ENCODE assay signal across 9 mouse cellular contexts in the genomic region with DNA sequence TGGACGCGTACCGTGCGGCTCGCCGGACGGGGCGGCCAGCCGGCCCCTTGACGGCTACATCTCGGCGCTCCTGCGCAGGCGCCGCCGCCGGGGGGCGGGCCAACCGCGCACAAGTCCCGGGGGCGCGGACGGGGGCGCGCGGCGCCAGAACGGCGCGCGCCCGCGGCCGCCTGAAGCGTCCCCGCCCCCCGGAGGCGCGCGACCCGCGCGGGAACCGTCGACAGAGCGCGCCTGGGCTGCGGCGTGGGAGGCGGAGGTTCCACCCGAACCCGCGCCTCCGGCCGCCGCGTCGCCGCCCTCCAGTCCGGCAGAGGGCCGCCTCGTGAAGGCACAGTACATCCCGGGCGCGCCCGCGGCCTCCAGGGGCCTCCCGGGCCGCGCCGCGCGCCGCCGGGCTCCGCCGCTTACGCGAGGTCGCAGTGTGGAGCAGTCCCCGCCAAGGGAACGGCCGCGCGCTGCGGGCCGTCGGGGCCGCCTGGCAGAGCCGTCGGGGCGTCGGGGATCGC. TPM values are rescaled to one million over a fixed set of nuclear protein-coding genes. Genes with fewer than 3 reads are reported as not detected.
DNase-seq lines count a peak whose midpoint lies in the region; ATAC-seq and TF ChIP-seq lines count a peak whose summit lies in the region.
"Had no signal": no experiment of that assay in that cellular context is flagged by ENCODE, and none has a peak within 500 bp of the region (broad histone marks: within the 10 kb centered on the region; RNA-seq: fewer than 3 reads in every experiment).

No protein-coding gene starts in this region.

- H3K27ac ChIP-seq in heart, embryonic 11.5 days (ENCODE audit: low read depth, low read length), result no peak overlapping the region
- H3K27ac ChIP-seq in heart, postnatal 0 days (ENCODE audit: low read depth), result no peak overlapping the region
- no peak overlapping the region for H3K27ac ChIP-seq in liver, postnatal 0 days (ENCODE audit: low read depth)

- H3K4me3 ChIP-seq in heart, embryonic 11.5 days (ENCODE audit: low read depth, low read length), result peak overlapping the region; percentile 27
- peak overlapping the region; percentile 20 for H3K4me3 ChIP-seq in heart, postnatal 0 days (ENCODE audit: low read depth, low read length)
- H3K4me3 ChIP-seq in liver, postnatal 0 days (ENCODE audit: low read depth, low read length), result peak overlapping the region; percentile 29

- H3K4me1 ChIP-seq in heart, embryonic 11.5 days (ENCODE audit: control insufficient read depth, insufficient read depth, low read length), result peaks cover 21% of the 10 kb centered on the region
- H3K4me1 ChIP-seq in heart, postnatal 0 days (ENCODE audit: control insufficient read depth, insufficient read depth), result peaks cover 12% of the 10 kb centered on the region
- no peaks in the 10 kb centered on the region for H3K4me1 ChIP-seq in liver, postnatal 0 days (ENCODE audit: insufficient read depth)

- H3K36me3 ChIP-seq in heart, embryonic 11.5 days (ENCODE audit: control insufficient read depth, insufficient read depth, low read length), result peaks cover 56% of the 10 kb centered on the region
- peaks cover 26% of the 10 kb centered on the region for H3K36me3 ChIP-seq in heart, postnatal 0 days (replicated peaks; ENCODE audit: control insufficient read depth, insufficient read depth, low read length)
- no peaks in the 10 kb centered on the region for H3K36me3 ChIP-seq in liver, postnatal 0 days (replicated peaks; ENCODE audit: insufficient read depth, low read length)

- no peak for TF ChIP-seq EP300 in heart, postnatal 0 days (IDR thresholded peaks at IDR 0.05; ENCODE audit: low read depth)
- TF ChIP-seq EP300 in liver, postnatal 0 days (IDR thresholded peaks at IDR 0.05; ENCODE audit: low read depth), result no peak

- peaks cover 21% of the 10 kb centered on the region for H3K27me3 ChIP-seq in heart, embryonic 11.5 days (ENCODE audit: control insufficient read depth, insufficient read depth, low read length)
- H3K27me3 ChIP-seq in heart, postnatal 0 days (ENCODE audit: control insufficient read depth, insufficient read depth, low read length), result 0 out of 2 replicates have a peak, but pooled peaks cover 7% of the 10 kb centered on the region
- peaks cover 37% of the 10 kb centered on the region for H3K27me3 ChIP-seq in liver, postnatal 0 days (ENCODE audit: insufficient read depth, low read length)

- WGBS in heart, embryonic 11.5 days (ENCODE audit: insufficient replicate concordance), result 18% methylated on average over 74 of the region's 95 CpGs
- 27% methylated on average over 62 of the region's 95 CpGs for WGBS in heart, postnatal 0 days
- 14% methylated on average over 54 of the region's 95 CpGs for WGBS in liver, postnatal 0 days (ENCODE audit: insufficient replicate concordance)

- intact Hi-C loops in heart, postnatal 14 days (cut with DNase I), result no loop called here
- intact Hi-C loops in gastrocnemius, postnatal 14 days (cut with DNase I; ENCODE audit: low total_unique reads), result no loop called here

- TF ChIP-seq CTCF in heart, postnatal 0 days (IDR thresholded peaks at IDR 0.05; ENCODE audit: low read depth), result no peak
- TF ChIP-seq CTCF in liver, postnatal 0 days (IDR thresholded peaks at IDR 0.05; ENCODE audit: low read depth), result no peak

- H3K9ac ChIP-seq in heart, embryonic 11.5 days (ENCODE audit: low read depth, low read length), result no peak overlapping the region
- H3K9ac ChIP-seq in heart, postnatal 0 days (replicated peaks; ENCODE audit: low read depth, low read length), result no peak overlapping the region
- H3K9ac ChIP-seq in liver, postnatal 0 days (replicated peaks), result no peak overlapping the region

- peaks cover 14% of the 10 kb centered on the region for H3K9me3 ChIP-seq in heart, embryonic 11.5 days (replicated peaks; ENCODE audit: control insufficient read depth, low read length)
- peaks cover 8% of the 10 kb centered on the region for H3K9me3 ChIP-seq in heart, postnatal 0 days (replicated peaks; ENCODE audit: control insufficient read depth, low read length)
- peaks cover 11% of the 10 kb centered on the region for H3K9me3 ChIP-seq in liver, postnatal 0 days (ENCODE audit: low read length)

- peak overlapping the region; percentile 52 for H3K4me2 ChIP-seq in heart, embryonic 11.5 days
- peak overlapping the region; percentile 27 for H3K4me2 ChIP-seq in heart, postnatal 0 days (ENCODE audit: low read depth, low read length)
- H3K4me2 ChIP-seq in liver, postnatal 0 days (ENCODE audit: low read depth, low read length), result peak overlapping the region; percentile 49

- DNase-seq in heart, postnatal 14 days, result no peak
- peak; percentile 43 for DNase-seq in ES-CJ7 (ENCODE audit: low read depth, low spot score)
- DNase-seq in heart, postnatal 0 days (ENCODE audit: low spot score), result no peak
- no peak for DNase-seq in liver, postnatal 0 days
- no peak for DNase-seq in Muller cell, postnatal 12 days (ENCODE audit: inconsistent ontology term)
- no peak for DNase-seq in gastrocnemius, postnatal 14 days
- no peak for DNase-seq in frontal cortex, postnatal 14 days (ENCODE audit: low spot score in 2 of 2)
- DNase-seq: cerebellum, adult 8-10 months had no signal

- ATAC-seq in heart, embryonic 11.5 days (replicated peaks; ENCODE audit: insufficient number of reproducible peaks, low FRiP score, low TSS enrichment), result peak; percentile 21; the same call in 1 of the 2 replicates
- peak; percentile 17; the same call in 1 of the 2 replicates for ATAC-seq in heart, postnatal 0 days (ENCODE audit: insufficient read depth, low read depth)
- ATAC-seq in liver, postnatal 0 days, result peak; percentile 29

RNA-seq across cellular contexts. Expression of a gene that starts 6.3 kb away (rescaled TPM):
- polyA plus RNA-seq in heart, embryonic 11.5 days (2014; fragmentation: Nextera tagmentation; extraction: Ambion mirVana), result 3.5 and 4.2 TPM in 2 replicates
- total RNA-seq in heart, postnatal 14 days (2021), result under 1 TPM; 0.81 to 0.98 TPM
- total RNA-seq in heart, postnatal 0 days (2014; rRNA removed; ENCODE audit: low replicate concordance), result 0.27 and 4.0 TPM in 2 replicates
- 1.7 and 2.5 TPM in 2 replicates for polyA plus RNA-seq in heart, postnatal 0 days (2015; fragmentation: Nextera tagmentation; extraction: Ambion mirVana)
- polyA plus RNA-seq in liver, postnatal 0 days (2015; fragmentation: Nextera tagmentation; extraction: Ambion mirVana), result 0.15 and 0.20 TPM in 2 replicates
- total RNA-seq in gastrocnemius, postnatal 14 days (2021), result under 1 TPM; 0.47 to 0.66 TPM

RNA-seq across cellular contexts. Expression of a gene that starts 10.2 kb away (rescaled TPM):
- 9.5 and 10.6 TPM in 2 replicates for polyA plus RNA-seq in heart, embryonic 11.5 days (2014; fragmentation: Nextera tagmentation; extraction: Ambion mirVana)
- total RNA-seq in heart, postnatal 14 days (2021), result 10 to 100 TPM; 18.6 to 19.0 TPM
- 63.9 and 69.6 TPM in 2 replicates for total RNA-seq in heart, postnatal 0 days (2014; rRNA removed; ENCODE audit: low replicate concordance)
- 3.8 TPM in 2 replicates for polyA plus RNA-seq in heart, postnatal 0 days (2015; fragmentation: Nextera tagmentation; extraction: Ambion mirVana)
- 0.09 TPM in 2 replicates for polyA plus RNA-seq in liver, postnatal 0 days (2015; fragmentation: Nextera tagmentation; extraction: Ambion mirVana)
- total RNA-seq in gastrocnemius, postnatal 14 days (2021), result 1 to 10 TPM; 3.9 to 7.1 TPM

RNA-seq across cellular contexts. Expression of a gene that starts 21.0 kb away (rescaled TPM):
- 0.19 and 0.34 TPM in 2 replicates for polyA plus RNA-seq in heart, embryonic 11.5 days (2014; fragmentation: Nextera tagmentation; extraction: Ambion mirVana)
- 1 to 10 TPM; 1.4 to 1.6 TPM for total RNA-seq in heart, postnatal 14 days (2021)
- total RNA-seq in heart, postnatal 0 days (2014; rRNA removed; ENCODE audit: low replicate concordance), result 0.58 and 2.3 TPM in 2 replicates
- polyA plus RNA-seq in heart, postnatal 0 days (2015; fragmentation: Nextera tagmentation; extraction: Ambion mirVana), result 1.1 and 1.2 TPM in 2 replicates
- polyA plus RNA-seq in liver, postnatal 0 days (2015; fragmentation: Nextera tagmentation; extraction: Ambion mirVana), result 1.1 and 1.7 TPM in 2 replicates
- 1 to 10 TPM; 1.6 to 2.6 TPM for total RNA-seq in gastrocnemius, postnatal 14 days (2021)

RNA-seq across cellular contexts. Expression of a gene that starts 38.6 kb away (rescaled TPM):
- 150 and 156 TPM in 2 replicates for polyA plus RNA-seq in heart, embryonic 11.5 days (2014; fragmentation: Nextera tagmentation; extraction: Ambion mirVana)
- total RNA-seq in heart, postnatal 14 days (2021), result 100 to 1,000 TPM; 228 to 250 TPM
- 342 and 417 TPM in 2 replicates for total RNA-seq in heart, postnatal 0 days (2014; rRNA removed; ENCODE audit: low replicate concordance)
- polyA plus RNA-seq in heart, postnatal 0 days (2015; fragmentation: Nextera tagmentation; extraction: Ambion mirVana), result 101 and 107 TPM in 2 replicates
- 58.8 and 60.3 TPM in 2 replicates for polyA plus RNA-seq in liver, postnatal 0 days (2015; fragmentation: Nextera tagmentation; extraction: Ambion mirVana)
- total RNA-seq in gastrocnemius, postnatal 14 days (2021), result 100 to 1,000 TPM; 247 to 276 TPM

RNA-seq across cellular contexts. Expression of a gene that starts 42.6 kb away (rescaled TPM):
- polyA plus RNA-seq in heart, embryonic 11.5 days (2014; fragmentation: Nextera tagmentation; extraction: Ambion mirVana), result 10.8 and 11.6 TPM in 2 replicates
- 10 to 100 TPM; 35.3 to 35.9 TPM for total RNA-seq in heart, postnatal 14 days (2021)
- total RNA-seq in heart, postnatal 0 days (2014; rRNA removed; ENCODE audit: low replicate concordance), result 10.6 and 13.4 TPM in 2 replicates
- polyA plus RNA-seq in heart, postnatal 0 days (2015; fragmentation: Nextera tagmentation; extraction: Ambion mirVana), result 8.3 and 8.8 TPM in 2 replicates
- polyA plus RNA-seq in liver, postnatal 0 days (2015; fragmentation: Nextera tagmentation; extraction: Ambion mirVana), result 4.3 and 5.0 TPM in 2 replicates
- 10 to 100 TPM in 1 of 2 experiments, 1 to 10 TPM in 1; 8.5 to 11.8 TPM for total RNA-seq in gastrocnemius, postnatal 14 days (2021)
